Mouse (Mus musculus) MEL (cell line): ENCODE results near the gene Selenom. TPM values are rescaled to one million over a fixed set of nuclear protein-coding genes. Genes with fewer than 3 reads are reported as not detected.

Experiments
- DNase-seq: peaks from one replicate; pipeline ENCODE4 v3.0.0; 2011; ENCODE audit warnings: low read depth, low spot score
- H3K27ac ChIP-seq: 2 replicates; pipeline ENCODE4 v1.5.1; 2012; ENCODE audit warnings: low read depth, mild to moderate bottlenecking, control low read depth, low read length, moderate library complexity; ENCODE audit not compliant: control insufficient read depth
- H3K27me3 ChIP-seq, 2 experiments: fragments of 150-350 bp in 1 of 2; sonication (generic) in 1 of 2; 2 replicates each; pipeline ENCODE4 v1.6.1; 2012; ENCODE audit warnings: low read length in 2 of 2, mild to moderate bottlenecking in 2 of 2, improper control_type of control experiment in 1 of 2, moderate library complexity in 1 of 2; ENCODE audit not compliant: insufficient read depth in 2 of 2, control insufficient read depth in 1 of 2
- H3K36me3 ChIP-seq, 2 experiments: 2 replicates each; pipeline ENCODE4 v1.6.1; 2012 to 2014; ENCODE audit warnings: low read length in 2 of 2, improper control_type of control experiment in 1 of 2, inconsistent platforms in 1 of 2, mild to moderate bottlenecking in 1 of 2; ENCODE audit not compliant: insufficient read depth in 2 of 2, control insufficient read depth in 1 of 2
- H3K4me1 ChIP-seq, 2 experiments: fragments of 150-350 bp in 1 of 2; sonication (generic) in 1 of 2; 2 replicates each; pipeline ENCODE4 v1.6.1; 2012; ENCODE audit warnings: low read length in 2 of 2, improper control_type of control experiment in 1 of 2, mild to moderate bottlenecking in 1 of 2; ENCODE audit not compliant: insufficient read depth in 2 of 2, control insufficient read depth in 1 of 2
- H3K4me3 ChIP-seq, 2 experiments: fragments of 150-350 bp in 1 of 2; sonication (generic) in 1 of 2; 2 replicates each; pipeline ENCODE4 v1.5.1; 2012; ENCODE audit warnings: low read depth in 2 of 2, low read length in 2 of 2, mild to moderate bottlenecking in 2 of 2, moderate library complexity in 2 of 2, control low read depth in 1 of 2, improper control_type of control experiment in 1 of 2; ENCODE audit not compliant: control insufficient read depth in 1 of 2, insufficient read depth in 1 of 2
- H3K79me2 ChIP-seq: 2 replicates; pipeline ENCODE4 v1.6.1; 2012; ENCODE audit warnings: mild to moderate bottlenecking, low read length, moderate library complexity; ENCODE audit not compliant: control insufficient read depth, poor library complexity, insufficient read depth
- H3K9ac ChIP-seq: 2 replicates; pipeline ENCODE4 v1.6.1; 2012; ENCODE audit warnings: low read depth, mild to moderate bottlenecking, control low read depth, low read length, moderate library complexity; ENCODE audit not compliant: control insufficient read depth, poor library complexity, severe bottlenecking
- H3K9me3 ChIP-seq: fragments of 150-350 bp; sonication (generic); replicated peaks from 2 replicates; pipeline ENCODE4 v1.6.1; 2012; ENCODE audit warnings: mild to moderate bottlenecking, low read length, improper control_type of control experiment, moderate library complexity; ENCODE audit not compliant: insufficient read depth
- CHD1 ChIP-seq: IDR thresholded peaks from 2 replicates; pipeline ENCODE4 v1.6.1; 2012; ENCODE audit warnings: low read depth, mild to moderate bottlenecking, inconsistent platforms, low read length, improper control_type of control experiment
- E2F4 ChIP-seq: IDR thresholded peaks from 2 replicates; pipeline ENCODE4 v1.6.1; 2011; ENCODE audit warnings: low read depth, low read length, improper control_type of control experiment, borderline replicate concordance
- EP300 ChIP-seq, 2 experiments: IDR thresholded peaks; 2 replicates each; pipeline ENCODE4 v1.6.1; 2011; ENCODE audit warnings: improper control_type of control experiment in 2 of 2, low read length in 2 of 2, low read depth in 1 of 2, mild to moderate bottlenecking in 1 of 2
- ETS1 ChIP-seq: IDR thresholded peaks from 2 replicates; pipeline ENCODE4 v1.6.1; 2012; ENCODE audit warnings: low read depth, mild to moderate bottlenecking, inconsistent platforms, low read length, improper control_type of control experiment, moderate library complexity
- GATA1 ChIP-seq: IDR thresholded peaks from 2 replicates; pipeline ENCODE4 v1.6.1; 2011; ENCODE audit warnings: low read depth, low read length, improper control_type of control experiment
- HCFC1 ChIP-seq: IDR thresholded peaks from 2 replicates; pipeline ENCODE4 v1.6.1; 2012; ENCODE audit warnings: low read depth, mild to moderate bottlenecking, inconsistent platforms, low read length, improper control_type of control experiment, moderate library complexity
- KAT2A ChIP-seq: conservative IDR thresholded peaks from 2 replicates; pipeline ENCODE4 v1.6.1; 2012; ENCODE audit warnings: low read depth, low read length, improper control_type of control experiment, inconsistent platforms
- MAX ChIP-seq: IDR thresholded peaks from 2 replicates; pipeline ENCODE4 v1.6.1; 2011; ENCODE audit warnings: low read length, improper control_type of control experiment
- MAZ ChIP-seq: IDR thresholded peaks from 2 replicates; pipeline ENCODE4 v1.6.1; 2012; ENCODE audit warnings: low read depth, mild to moderate bottlenecking, inconsistent platforms, low read length, improper control_type of control experiment
- MEF2A ChIP-seq: IDR thresholded peaks from 2 replicates; pipeline ENCODE4 v1.6.1; 2014; ENCODE audit warnings: low read depth, mild to moderate bottlenecking, inconsistent platforms, low read length, improper control_type of control experiment; ENCODE audit not compliant: poor library complexity, insufficient replicate concordance, severe bottlenecking; ENCODE audit errors: extremely low read depth
- MXI1 ChIP-seq: IDR thresholded peaks from 2 replicates; pipeline ENCODE4 v1.6.1; 2011; ENCODE audit warnings: mild to moderate bottlenecking, low read depth, low read length, improper control_type of control experiment
- MYB ChIP-seq: IDR thresholded peaks from 2 replicates; pipeline ENCODE4 v1.6.1; 2011; ENCODE audit warnings: mild to moderate bottlenecking, low read depth, low read length, improper control_type of control experiment
- MYC ChIP-seq: IDR thresholded peaks from 2 replicates; pipeline ENCODE4 v1.6.1; 2011; ENCODE audit warnings: low read depth, mild to moderate bottlenecking, low read length, improper control_type of control experiment, moderate library complexity
- NELFE ChIP-seq: IDR thresholded peaks from 2 replicates; pipeline ENCODE4 v1.6.1; 2011; ENCODE audit warnings: low read depth, low read length, improper control_type of control experiment
- NRF1 ChIP-seq: IDR thresholded peaks from 2 replicates; pipeline ENCODE4 v1.6.1; 2014; ENCODE audit warnings: low read depth, mild to moderate bottlenecking, inconsistent platforms, low read length, improper control_type of control experiment, moderate library complexity; ENCODE audit not compliant: poor library complexity, insufficient read depth, severe bottlenecking
- POLR2AphosphoS2 ChIP-seq: IDR thresholded peaks from 2 replicates; pipeline ENCODE4 v1.6.1; 2011; ENCODE audit warnings: low read length, improper control_type of control experiment
- RAD21 ChIP-seq: IDR thresholded peaks from 2 replicates; pipeline ENCODE4 v1.6.1; 2011; ENCODE audit warnings: mild to moderate bottlenecking, low read depth, low read length, improper control_type of control experiment
- RCOR1 ChIP-seq: IDR thresholded peaks from 2 replicates; pipeline ENCODE4 v1.6.1; 2012; ENCODE audit warnings: low read depth, mild to moderate bottlenecking, inconsistent platforms, low read length, improper control_type of control experiment
- SIN3A ChIP-seq: IDR thresholded peaks from 2 replicates; pipeline ENCODE4 v1.6.1; 2012; ENCODE audit warnings: low read length, improper control_type of control experiment, inconsistent platforms
- SMC3 ChIP-seq: IDR thresholded peaks from 2 replicates; pipeline ENCODE4 v1.6.1; 2011; ENCODE audit warnings: low read depth, low read length, improper control_type of control experiment
- TAL1 ChIP-seq: IDR thresholded peaks from 2 replicates; pipeline ENCODE4 v1.6.1; 2012; ENCODE audit warnings: mild to moderate bottlenecking, inconsistent platforms, low read length, moderate library complexity, mixed read lengths
- TBP ChIP-seq: IDR thresholded peaks from 2 replicates; pipeline ENCODE4 v1.8.0; 2011; ENCODE audit warnings: low read depth, low read length, improper control_type of control experiment
- USF2 ChIP-seq, 2 experiments: IDR thresholded peaks; 2 replicates each; pipeline ENCODE4 v1.6.1; 2011 to 2012; ENCODE audit warnings: improper control_type of control experiment in 2 of 2, low read length in 2 of 2, borderline replicate concordance in 1 of 2, inconsistent platforms in 1 of 2, low read depth in 1 of 2, mild to moderate bottlenecking in 1 of 2; ENCODE audit not compliant: insufficient read depth in 1 of 2
- polyA plus RNA-seq, 2 experiments: library from polyadenylated mRNA; stranded (reverse) in 1 of 2; unstranded in 1 of 2; fragments of >175 nt in 1 of 2; fragments of >200 nt in 1 of 2; gene quantifications; 2 replicates each; pipeline versions ENCODE4 v1.2.1 to v1.2.4; 2012; ENCODE audit warnings: low replicate concordance in 2 of 2, low read depth in 1 of 2; ENCODE audit not compliant: insufficient read length in 2 of 2, insufficient read depth in 1 of 2, missing spikeins in 1 of 2
- total RNA-seq: library from RNA; depleted of rRNA; stranded (reverse); fragments of 300-350 nt; gene quantifications from 2 replicates; pipeline ENCODE4 v1.2.3, GENCODE M21; 2012

Selenom gene
- total and polyA plus RNA-seq, 3 experiments = 29.5 to 35.4 TPM; not detected in 1

DNA sequence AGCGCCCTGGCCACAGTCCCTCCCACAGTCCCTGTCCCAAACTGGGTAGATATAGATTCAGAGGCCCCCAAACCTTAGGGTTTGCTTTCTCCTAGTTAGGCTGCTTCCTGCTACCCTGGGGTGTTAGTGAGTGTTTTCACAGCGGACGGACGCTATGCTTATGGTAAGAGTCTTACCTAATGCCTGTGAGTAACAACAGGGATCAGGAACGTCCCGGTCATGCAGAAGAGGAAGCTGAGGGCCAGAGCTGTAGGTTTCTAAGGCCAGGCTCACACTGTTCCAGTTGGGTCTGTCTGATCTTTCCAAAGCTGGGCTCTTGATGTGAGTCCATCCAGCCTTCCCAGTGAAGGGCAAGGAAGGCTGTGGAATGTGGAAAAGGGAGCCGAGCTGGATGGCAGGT is 28.1 kb upstream of the Selenom start:
- H3K9me3 ChIP-seq = no peaks in the 10 kb centered on the region
- H3K27me3 ChIP-seq = peaks cover 0 to 6% of the 10 kb centered on the region in 2 experiments; a peak in 2 of 4 replicates
- H3K4me3 ChIP-seq = no peak overlapping the region
- no peaks in the 10 kb centered on the region for H3K79me2 ChIP-seq
- no peak overlapping the region for H3K9ac ChIP-seq
- 0 out of 4 replicates have a peak, but pooled peaks cover 0 to 4% of the 10 kb centered on the region in 2 experiments for H3K36me3 ChIP-seq
- H3K4me1 ChIP-seq = peaks cover 2 to 21% of the 10 kb centered on the region in 2 experiments
- no peak overlapping the region for H3K27ac ChIP-seq
- no peak for DNase-seq
- TF ChIP-seq MXI1 = no peak
- TF ChIP-seq MAZ = no peak
- no peak for TF ChIP-seq MYB
- no peak for TF ChIP-seq HCFC1
- TF ChIP-seq E2F4 = no peak
- TF ChIP-seq MYC = no peak
- TF ChIP-seq MAX = no peak
- TF ChIP-seq MEF2A = no peak
- TF ChIP-seq RCOR1 = no peak

DNA sequence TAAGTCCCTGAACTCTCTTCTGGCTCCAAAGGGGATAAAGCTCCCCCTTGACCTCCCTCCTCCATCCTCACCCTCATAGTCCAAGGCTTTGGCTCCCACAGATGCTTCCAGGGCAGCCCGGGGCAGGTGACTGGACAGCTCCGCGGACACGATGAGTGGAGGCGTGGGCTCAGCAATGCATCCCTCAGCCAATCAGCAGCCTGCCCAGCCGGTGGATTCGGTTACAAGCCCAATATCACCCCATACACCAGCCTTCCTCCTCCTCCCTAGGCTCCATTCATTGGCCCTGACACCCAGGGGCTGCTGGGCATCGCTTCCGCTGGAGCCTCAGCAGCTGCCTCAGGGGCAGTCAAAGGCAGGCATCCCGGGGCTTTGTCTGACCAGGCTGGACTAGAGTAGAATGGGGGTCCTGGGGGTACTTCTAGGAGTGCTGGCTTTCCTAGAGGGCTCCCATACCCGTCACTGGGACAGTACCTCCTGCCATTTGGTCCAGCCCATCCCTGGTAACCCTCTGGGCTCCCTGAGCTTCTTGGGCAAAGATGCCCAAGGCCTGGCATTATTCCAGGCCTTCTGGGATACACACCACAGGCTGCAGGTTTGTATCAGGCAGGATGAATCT is 26.4 kb upstream of the Selenom start, which contains the start of gene Pla2g3:
Gene Pla2g3 (plus strand): TSS at position 333 of the 619 bp plus-strand sequence.
- Histone ChIP-seq H3K4me1 (peaks cover 2 to 21% of the 10 kb centered on the region in 2 experiments), H3K79me2 (no peaks in the 10 kb centered on the region), H3K9me3 (no peaks in the 10 kb centered on the region)
- TF ChIP-seq MAX (no peak), POLR2AphosphoS2 (no peak), RCOR1 (no peak), SMC3 (no peak), NELFE (no peak), MAZ (no peak), CHD1 (no peak)
- TF ChIP-seq, all 39 proteins: peak for 0
- Histone ChIP-seq H3K27ac (no peak within 1 kb of the TSS), H3K36me3 (0 out of 4 replicates have a peak, but pooled peaks cover 0 to 4% of the 10 kb centered on the region in 2 experiments), H3K27me3 (peaks cover 0 to 3% of the 10 kb centered on the region in 2 experiments; a peak in 1 of 4 replicates), H3K9ac (no peak within 1 kb of the TSS), H3K4me3 (peak within 1 kb of the TSS in 1 of 2 experiments; percentile 20; a peak in 1 of 4 replicates)
- DNase-seq = peak; percentile 58

DNA sequence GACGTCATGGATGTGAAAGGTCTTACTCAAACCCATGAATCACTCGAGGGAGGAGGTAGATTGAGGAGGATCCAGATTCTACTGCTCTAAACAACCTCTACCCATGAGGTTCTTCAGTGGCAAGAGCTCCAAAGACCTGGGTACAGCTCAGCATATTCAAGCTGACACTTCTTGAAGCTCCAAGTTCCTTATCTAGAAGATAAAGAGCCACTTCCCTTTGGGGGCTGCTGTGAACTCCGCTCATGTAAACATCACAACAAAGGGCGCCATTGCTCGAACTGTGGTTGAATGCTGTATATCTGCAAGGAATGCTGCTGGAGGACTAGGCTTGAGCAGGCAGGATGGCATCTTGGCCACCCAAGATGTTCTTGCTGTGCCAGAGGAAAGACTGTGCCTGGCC is 25.4 kb upstream of the Selenom start:
- no peaks in the 10 kb centered on the region for H3K9me3 ChIP-seq
- H3K36me3 ChIP-seq = 0 out of 4 replicates have a peak, but pooled peaks cover 0 to 4% of the 10 kb centered on the region in 2 experiments
- peak overlapping the region; percentile 19 to 20; a peak in 1 of 4 replicates for H3K4me3 ChIP-seq
- DNase-seq = peak; percentile 88
- H3K9ac ChIP-seq = no peak overlapping the region
- no peaks in the 10 kb centered on the region for H3K27me3 ChIP-seq
- TF ChIP-seq RCOR1 (0 out of 2 replicates have a peak, but pooled peaks have one; percentile 55), KAT2A (no peak), ETS1 (peak; percentile 65; the same call in 1 of the 2 replicates), MYC (0 out of 2 replicates have a peak, but pooled peaks have one; percentile 34), TAL1 (no peak), MAZ (peak; percentile 50; the same call in 1 of the 2 replicates), TBP (peak; percentile 56; the same call in 1 of the 2 replicates), GATA1 (peak; percentile 95), NRF1 (no peak), MAX (no peak), RAD21 (no peak), EP300 (IDR thresholded peaks at IDR 0.05; ENCODE audit: low read depth in 1 of 2, low read length in 2 of 2) (peak; percentile 68 to 88; a peak in 3 of 4 replicates), SIN3A (peak; percentile 72), USF2 (IDR thresholded peaks at IDR 0.05; ENCODE audit: borderline replicate concordance in 1 of 2, insufficient read depth in 1 of 2, low read depth in 1 of 2, low read length in 2 of 2) (no peak)
- H3K79me2 ChIP-seq = no peaks in the 10 kb centered on the region
- peak overlapping the region; percentile 4; the same call in 1 of the 2 replicates for H3K27ac ChIP-seq
- peaks cover 2 to 21% of the 10 kb centered on the region in 2 experiments for H3K4me1 ChIP-seq
